Mouse (Mus musculus): ENCODE measurements around the gene Ppp1r36. TPM values are rescaled to one million over a fixed set of nuclear protein-coding genes. Genes with fewer than 3 reads are reported as not detected.

Gene Ppp1r36
- polyA plus RNA-seq, 1 experiment from 2014 or later: not detected

GRCm38 (mm10) chr12:76374911-76375310, 42.4 kb upstream of the Ppp1r36 start:
- no peak for TF ChIP-seq CTCF (IDR thresholded peaks at IDR 0.05)
- ChIA-PET POLR2A (interaction anchor here (0.6 to 1.1 kb wide), 2 partner anchors 14 to 17 kb away, joined by 3 to 4 read pairs; no protein-coding TSS in a partner anchor), CTCF (no interaction called here)
- DNase-seq (ENCODE audit: low read depth, low spot score) (no peak), ATAC-seq (no peak)
- no peaks in the 10 kb centered on the region for H3K27me3 ChIP-seq
- in situ Hi-C loops (cut with MboI; ENCODE audit: low pct_unique_long_range_greater_than_20kb): no loop called here

- TF ChIP-seq CTCF (IDR thresholded peaks at IDR 0.05): no peak
- in situ Hi-C loops (cut with MboI; ENCODE audit: low pct_unique_long_range_greater_than_20kb): no loop called here
- ChIA-PET POLR2A (interaction anchor here (1.1 kb wide), 1 partner anchor 17 kb away, joined by 4 read pairs; no protein-coding TSS in a partner anchor), CTCF (no interaction called here)
- no peaks in the 10 kb centered on the region for H3K27me3 ChIP-seq
- DNase-seq (ENCODE audit: low read depth, low spot score) (no peak), ATAC-seq (no peak)
Measured at GRCm38 (mm10) chr12:76375506-76375905, 41.8 kb upstream of the Ppp1r36 start.

GRCm38 (mm10) chr12:76376649-76377048, 40.7 kb upstream of the Ppp1r36 start:
- ChIA-PET POLR2A (no interaction called here), CTCF (no interaction called here)
- DNase-seq (ENCODE audit: low read depth, low spot score) (no peak), ATAC-seq (no peak)
- in situ Hi-C loops (cut with MboI; ENCODE audit: low pct_unique_long_range_greater_than_20kb): no loop called here
- H3K27me3 ChIP-seq: no peaks in the 10 kb centered on the region
- TF ChIP-seq CTCF (IDR thresholded peaks at IDR 0.05): no peak

- in situ Hi-C loops (cut with MboI; ENCODE audit: low pct_unique_long_range_greater_than_20kb): no loop called here
- TF ChIP-seq CTCF (IDR thresholded peaks at IDR 0.05): no peak
- ATAC-seq: no peak
- POLR2A ChIA-PET: no interaction called here
- CTCF ChIA-PET: no interaction called here
- no peaks in the 10 kb centered on the region for H3K27me3 ChIP-seq
- no peak for DNase-seq (ENCODE audit: low read depth, low spot score)
Measured at GRCm38 (mm10) chr12:76377059-76377458, 40.3 kb upstream of the Ppp1r36 start.

- CTCF ChIA-PET: interaction anchor here (0.9 kb wide), 1 partner anchor 37 kb away, joined by 3 read pairs; no protein-coding TSS in a partner anchor
- TF ChIP-seq CTCF (IDR thresholded peaks at IDR 0.05): no peak
- DNase-seq (ENCODE audit: low read depth, low spot score) (no peak), ATAC-seq (no peak)
- H3K27me3 ChIP-seq: no peaks in the 10 kb centered on the region
- POLR2A ChIA-PET: no interaction called here
- in situ Hi-C loops (cut with MboI; ENCODE audit: low pct_unique_long_range_greater_than_20kb): no loop called here
Measured at GRCm38 (mm10) chr12:76377726-76378125, 39.6 kb upstream of the Ppp1r36 start.

GRCm38 (mm10) chr12:76378556-76378955, 38.8 kb upstream of the Ppp1r36 start:
- in situ Hi-C loops (cut with MboI; ENCODE audit: low pct_unique_long_range_greater_than_20kb): no loop called here
- no peak for TF ChIP-seq CTCF (IDR thresholded peaks at IDR 0.05)
- H3K27me3 ChIP-seq: no peaks in the 10 kb centered on the region
- DNase-seq (ENCODE audit: low read depth, low spot score): no peak
- ChIA-PET POLR2A (no interaction called here), CTCF (interaction anchor here (0.9 to 1.4 kb wide), 2 partner anchors 16 to 38 kb away, joined by 3 read pairs; no protein-coding TSS in a partner anchor)
- no peak for ATAC-seq

GRCm38 (mm10) chr12:76380151-76380550, 37.2 kb upstream of the Ppp1r36 start:
- ATAC-seq (no peak), DNase-seq (ENCODE audit: low read depth, low spot score) (no peak)
- POLR2A ChIA-PET: interaction anchor here (0.6 kb wide), 1 partner anchor 27 kb away, joined by 3 read pairs; no protein-coding TSS in a partner anchor
- TF ChIP-seq CTCF (IDR thresholded peaks at IDR 0.05): no peak
- CTCF ChIA-PET: interaction anchor here (1.4 kb wide), 1 partner anchor 10 kb away, joined by 3 read pairs; no protein-coding TSS in a partner anchor
- no peaks in the 10 kb centered on the region for H3K27me3 ChIP-seq
- in situ Hi-C loops (cut with MboI; ENCODE audit: low pct_unique_long_range_greater_than_20kb): no loop called here

GRCm38 (mm10) chr12:76385342-76385741, 32.0 kb upstream of the Ppp1r36 start:
- no peak for TF ChIP-seq CTCF (IDR thresholded peaks at IDR 0.05)
- ChIA-PET CTCF (no interaction called here), POLR2A (no interaction called here)
- H3K27me3 ChIP-seq: no peaks in the 10 kb centered on the region
- in situ Hi-C loops (cut with MboI; ENCODE audit: low pct_unique_long_range_greater_than_20kb): no loop called here
- DNase-seq (ENCODE audit: low read depth, low spot score) (no peak), ATAC-seq (no peak)

- in situ Hi-C loops (cut with MboI; ENCODE audit: low pct_unique_long_range_greater_than_20kb): no loop called here
- DNase-seq (ENCODE audit: low read depth, low spot score) (no peak), ATAC-seq (no peak)
- ChIA-PET CTCF (interaction anchor here (1.0 kb wide), 1 partner anchor 10 kb away, joined by 3 read pairs; no protein-coding TSS in a partner anchor), POLR2A (interaction anchor here (0.6 kb wide), 2 partner anchors 14 to 147 kb away, joined by 3 read pairs; no protein-coding TSS in a partner anchor)
- H3K27me3 ChIP-seq: no peaks in the 10 kb centered on the region
- TF ChIP-seq CTCF (IDR thresholded peaks at IDR 0.05): no peak
Measured at GRCm38 (mm10) chr12:76388794-76389193, 28.5 kb upstream of the Ppp1r36 start.

- H3K27me3 ChIP-seq: no peaks in the 10 kb centered on the region
- CTCF ChIA-PET: interaction anchor here (1.3 kb wide), 1 partner anchor 10 kb away, joined by 5 read pairs; no protein-coding TSS in a partner anchor
- POLR2A ChIA-PET: interaction anchor here (1.4 kb wide), 1 partner anchor 17 kb away, joined by 4 read pairs; no protein-coding TSS in a partner anchor
- in situ Hi-C loops (cut with MboI; ENCODE audit: low pct_unique_long_range_greater_than_20kb): no loop called here
- peak; percentile 27 for TF ChIP-seq CTCF (IDR thresholded peaks at IDR 0.05)
- ATAC-seq: no peak
- no peak for DNase-seq (ENCODE audit: low read depth, low spot score)
Measured at GRCm38 (mm10) chr12:76391595-76392271, 25.6 kb upstream of the Ppp1r36 start.

- in situ Hi-C loops (cut with MboI; ENCODE audit: low pct_unique_long_range_greater_than_20kb): no loop called here
- no peak for ATAC-seq
- POLR2A ChIA-PET: interaction anchor here (1.4 kb wide), 1 partner anchor 18 kb away, joined by 4 read pairs; no protein-coding TSS in a partner anchor
Measured at GRCm38 (mm10) chr12:76392979-76393378, 24.4 kb upstream of the Ppp1r36 start.

More at GRCm38 (mm10) chr12:76392979-76393378, 24.4 kb upstream of the Ppp1r36 start:
- DNase-seq (ENCODE audit: low read depth, low spot score): no peak
- CTCF ChIA-PET: no interaction called here
- TF ChIP-seq CTCF (IDR thresholded peaks at IDR 0.05): no peak
- H3K27me3 ChIP-seq: no peaks in the 10 kb centered on the region
